Mouse (Mus musculus): ENCODE measurements around the gene Birc3.

- TF ChIP-seq CEBPB (IDR thresholded peaks at IDR 0.05; ENCODE audit: insufficient read depth, poor library complexity, severe bottlenecking) (no peak), POLR2A (IDR thresholded peaks at IDR 0.05; ENCODE audit: insufficient read length, low read depth) (no peak), MYOD1 (IDR thresholded peaks at IDR 0.05; ENCODE audit: control insufficient read depth in 1 of 3, insufficient read length in 2 of 3, low read depth in 2 of 3) (no peak), MAX (IDR thresholded peaks at IDR 0.05; ENCODE audit: low read depth) (no peak), MYOG (IDR thresholded peaks at IDR 0.05; ENCODE audit: control insufficient read depth in 1 of 3, insufficient read depth in 1 of 3, insufficient read length in 2 of 3, low read depth in 2 of 3) (no peak), USF1 (IDR thresholded peaks at IDR 0.05; ENCODE audit: low read depth) (no peak), E2F4 (IDR thresholded peaks at IDR 0.05; ENCODE audit: insufficient read depth) (no peak), SRF (IDR thresholded peaks at IDR 0.05; ENCODE audit: control insufficient read depth, insufficient read length, low read depth) (no peak), TCF12 (IDR thresholded peaks at IDR 0.05; ENCODE audit: insufficient read depth, poor library complexity, severe bottlenecking) (no peak), POLR2AphosphoS2 (IDR thresholded peaks at IDR 0.05; ENCODE audit: insufficient read length, low read depth) (no peak), REST (IDR thresholded peaks at IDR 0.05; ENCODE audit: insufficient read depth, insufficient read length) (no peak)
Measured at GRCm38 (mm10) chr9:7824916-7825315, 48.1 kb downstream of the Birc3 start.
